Mouse (Mus musculus) Muller cell, postnatal 12 days (primary cell): ENCODE measurements around the gene Kitl.

ENCODE experiments used
- DNase-seq: peaks from one replicate; pipeline ENCODE4 v3.0.0-alpha.2; 2015; ENCODE audit errors: inconsistent ontology term

The Kitl gene

DNA sequence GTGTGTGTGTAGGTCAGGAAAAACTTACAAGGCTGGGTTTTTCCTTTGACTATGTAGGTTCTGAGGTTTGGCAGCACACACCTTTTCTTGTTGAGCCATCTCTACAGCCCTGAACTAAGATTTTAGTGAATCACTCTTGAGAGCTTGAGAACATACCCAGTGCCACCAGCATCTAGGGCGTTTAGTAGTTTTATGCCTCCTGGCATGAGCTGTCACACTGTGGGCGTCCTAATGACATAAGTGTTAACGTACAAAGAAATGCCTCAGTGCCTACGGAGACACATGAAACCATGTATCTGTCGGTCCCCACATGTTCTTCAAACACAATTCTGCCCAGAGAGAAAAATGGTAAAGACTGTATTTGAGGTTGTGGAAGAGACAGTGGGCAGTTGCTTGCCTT is 15.0 kb downstream of the Kitl start:
- DNase-seq: no peak

DNA sequence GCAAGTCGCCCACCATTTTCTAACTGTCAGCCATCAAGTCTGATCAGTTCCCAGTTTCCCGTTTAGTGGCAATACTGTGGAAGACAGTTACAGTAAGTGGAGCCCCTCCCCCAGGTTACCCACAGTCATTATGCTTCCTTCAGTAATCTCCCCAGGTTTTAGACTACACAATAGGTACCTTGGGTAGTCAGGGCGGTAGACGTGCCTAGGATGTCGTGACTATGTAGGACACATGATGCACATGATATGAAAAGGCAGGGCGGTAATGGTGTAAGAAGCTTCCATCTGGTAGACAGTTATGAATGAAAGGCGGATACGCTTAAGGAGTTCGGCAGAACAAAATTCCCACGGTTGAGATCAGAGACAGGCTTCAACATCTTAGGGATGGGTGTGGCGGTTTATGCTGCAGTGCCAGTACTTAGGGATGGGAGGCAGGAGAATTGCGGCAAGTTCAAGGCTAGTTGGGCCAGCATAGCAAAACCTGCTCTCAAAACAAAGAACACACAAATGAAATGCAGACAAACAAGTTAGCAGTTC is 15.6 kb downstream of the Kitl start:
- no peak for DNase-seq

DNA sequence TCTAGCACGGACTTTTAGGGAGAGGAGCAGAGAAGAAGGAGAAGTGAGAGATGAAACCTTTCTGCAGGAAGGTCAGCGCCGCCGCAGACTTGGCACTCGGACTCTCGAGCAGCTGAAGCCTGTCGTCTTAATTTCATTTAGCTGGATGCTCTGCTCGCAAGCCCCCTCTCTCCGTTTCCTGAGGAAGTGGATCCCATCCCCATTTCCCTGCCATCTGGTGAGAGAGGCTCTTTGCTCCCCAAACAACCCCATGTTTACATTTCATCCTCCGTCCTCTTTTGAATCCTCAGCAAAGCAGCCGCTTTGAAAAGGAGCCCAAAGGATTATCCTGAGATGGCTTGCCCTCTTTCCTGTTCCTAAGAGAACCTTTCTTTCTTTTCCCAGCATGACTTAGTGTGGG is 16.2 kb downstream of the Kitl start:
- no peak for DNase-seq

DNA sequence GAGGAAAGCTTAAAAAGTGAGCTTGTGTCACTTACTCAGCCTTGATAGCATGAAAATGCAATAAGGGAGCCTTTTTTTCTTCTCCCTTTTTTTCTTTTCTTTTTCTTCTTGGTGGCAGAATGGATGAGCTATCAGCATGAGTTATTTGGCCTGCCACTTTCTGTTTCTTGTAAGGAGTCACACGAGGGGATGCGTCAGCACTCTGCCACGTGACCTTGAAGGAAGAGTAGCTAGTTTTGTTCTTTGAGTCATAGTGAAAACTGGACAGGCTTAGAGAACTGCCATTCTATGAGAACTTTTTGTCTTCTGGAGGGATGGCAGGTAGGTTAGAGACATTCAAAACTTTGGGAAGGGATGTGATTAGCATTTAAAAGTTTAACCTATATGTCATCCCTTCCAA is 17.1 kb downstream of the Kitl start:
- no peak for DNase-seq

DNA sequence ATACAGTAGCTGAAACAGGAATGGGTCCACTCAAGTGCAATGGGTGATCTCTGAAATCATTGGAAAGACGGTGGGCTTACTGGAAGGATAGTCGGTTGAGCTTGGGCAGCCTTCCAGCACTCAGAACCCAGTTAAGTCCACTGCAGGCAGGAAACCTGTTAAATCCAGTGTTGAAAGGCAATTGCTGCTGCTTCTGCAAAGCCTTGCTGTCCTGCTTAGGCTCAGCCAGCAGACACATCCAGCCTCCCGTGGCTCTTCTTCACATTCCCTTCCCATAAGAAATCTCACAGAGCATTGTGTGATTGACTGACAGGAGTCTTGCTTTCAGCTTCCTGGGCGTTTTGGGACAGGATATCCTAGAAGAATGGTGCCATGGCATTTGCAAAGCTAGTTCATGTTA is 20.6 kb downstream of the Kitl start:
- no peak for DNase-seq

DNA sequence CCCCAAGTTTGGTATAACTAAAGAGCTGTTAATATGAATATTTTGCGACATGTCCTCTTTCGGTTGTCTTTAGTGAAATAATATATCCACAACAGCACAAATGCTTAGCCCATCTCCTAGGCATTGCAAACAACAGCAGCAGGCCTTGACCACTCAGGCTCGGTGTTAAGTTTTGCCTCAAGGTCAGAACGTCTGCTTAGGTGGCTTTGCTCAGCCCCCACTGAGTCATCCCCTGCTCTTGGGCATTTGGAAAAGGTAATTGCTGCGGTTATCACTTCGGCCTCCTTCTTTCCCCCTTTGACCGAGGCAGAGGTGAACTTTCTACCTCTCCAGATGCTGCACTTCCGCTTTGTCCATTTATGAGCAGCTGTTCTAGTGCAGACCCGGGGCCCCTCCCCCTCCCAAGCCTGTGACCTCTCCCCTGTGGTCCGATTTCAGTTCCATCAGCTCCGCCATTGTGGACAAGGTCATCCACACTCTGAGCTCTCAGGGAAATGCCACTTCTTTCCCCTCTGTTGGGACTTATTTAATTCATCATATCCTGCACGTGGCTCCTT is 23.0 kb downstream of the Kitl start:
- no peak for DNase-seq

DNA sequence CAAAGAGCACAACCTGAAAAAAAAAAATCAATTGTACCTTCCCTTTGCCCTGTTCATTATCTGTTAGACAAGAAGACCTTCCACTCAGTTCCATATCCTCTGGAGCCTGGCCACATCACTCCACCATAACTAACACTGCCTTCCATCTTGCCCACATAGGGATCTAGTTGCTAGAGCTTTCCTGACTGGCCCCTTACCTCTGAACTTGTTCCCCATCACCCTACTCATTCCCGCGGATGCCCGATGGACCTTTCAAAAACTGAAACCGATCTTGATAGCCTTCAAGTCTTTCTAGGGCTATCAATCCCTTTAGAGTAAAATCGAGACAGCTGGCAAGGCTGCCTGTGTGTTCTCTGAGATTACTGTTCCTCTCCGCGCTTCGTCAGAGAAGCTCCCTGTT is 23.6 kb downstream of the Kitl start:
- DNase-seq: no peak

DNA sequence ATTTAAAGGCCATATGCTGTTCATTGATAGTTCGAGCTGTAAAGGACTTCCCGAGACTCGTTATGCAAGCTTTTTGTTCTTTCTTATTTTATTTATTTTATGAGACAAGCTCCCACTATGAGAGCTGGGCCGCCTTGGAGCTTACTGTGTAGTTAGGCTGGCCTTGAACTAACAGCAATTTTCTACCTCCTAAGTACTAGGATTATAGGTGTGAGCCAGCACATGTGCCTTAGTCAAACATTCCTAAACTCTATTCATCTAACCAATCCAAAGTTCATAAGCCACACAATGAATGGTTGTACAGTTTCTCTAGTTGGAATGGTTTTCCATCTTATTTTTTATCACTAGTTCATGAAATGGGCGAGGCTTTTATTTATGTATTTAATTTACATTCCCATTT is 28.3 kb downstream of the Kitl start:
- no peak for DNase-seq

DNA sequence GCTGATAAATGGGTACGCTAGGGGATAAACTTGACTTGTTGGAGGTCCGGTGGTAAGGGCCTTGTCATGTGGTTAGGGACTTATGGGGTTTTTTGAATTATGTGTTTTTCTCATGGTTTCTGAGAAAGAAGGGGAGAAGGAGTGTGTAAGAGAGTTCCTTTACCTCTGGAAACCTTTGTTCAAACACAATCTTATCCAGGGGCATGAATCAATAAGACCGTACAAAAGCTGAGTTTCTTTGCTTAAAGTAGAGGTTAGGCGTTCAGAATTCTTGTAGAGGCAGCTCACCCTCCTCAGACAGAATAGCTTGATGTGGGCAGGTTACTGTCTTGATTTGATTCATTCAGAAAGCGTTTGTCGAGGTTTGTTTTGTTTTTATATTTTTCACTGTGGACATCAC is 28.7 kb downstream of the Kitl start:
- no peak for DNase-seq

DNA sequence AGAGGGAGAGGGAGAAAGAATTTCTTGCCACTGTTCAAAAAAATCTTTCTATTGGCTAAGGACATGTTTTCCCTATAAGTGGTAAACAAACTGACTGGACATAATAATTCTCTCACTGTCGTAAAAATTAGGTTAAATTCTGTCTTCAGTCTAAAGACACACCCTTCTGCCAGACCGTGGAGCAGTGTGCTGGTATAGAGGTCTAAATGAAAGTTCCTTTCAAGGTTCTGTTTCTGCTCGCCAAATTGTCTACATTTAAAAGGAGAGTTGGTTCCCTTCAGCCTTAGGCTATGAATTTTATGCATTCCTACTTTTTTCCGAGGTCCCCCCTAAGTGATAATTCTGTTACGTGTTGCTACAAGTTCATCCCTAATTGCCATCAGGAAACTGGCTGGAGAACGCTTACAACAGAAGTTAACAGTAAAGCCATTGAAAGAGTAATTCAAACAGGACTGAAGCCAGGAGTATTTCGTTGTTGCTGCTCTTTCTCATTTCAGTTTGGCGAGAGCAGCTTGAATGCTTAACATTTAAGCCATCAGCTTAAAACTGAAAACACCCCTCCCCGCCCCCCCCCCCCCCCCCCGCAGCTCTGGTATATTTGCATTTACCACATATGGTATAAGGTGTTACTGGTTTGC is 35.8 kb downstream of the Kitl start:
- DNase-seq: peak; percentile 36

DNA sequence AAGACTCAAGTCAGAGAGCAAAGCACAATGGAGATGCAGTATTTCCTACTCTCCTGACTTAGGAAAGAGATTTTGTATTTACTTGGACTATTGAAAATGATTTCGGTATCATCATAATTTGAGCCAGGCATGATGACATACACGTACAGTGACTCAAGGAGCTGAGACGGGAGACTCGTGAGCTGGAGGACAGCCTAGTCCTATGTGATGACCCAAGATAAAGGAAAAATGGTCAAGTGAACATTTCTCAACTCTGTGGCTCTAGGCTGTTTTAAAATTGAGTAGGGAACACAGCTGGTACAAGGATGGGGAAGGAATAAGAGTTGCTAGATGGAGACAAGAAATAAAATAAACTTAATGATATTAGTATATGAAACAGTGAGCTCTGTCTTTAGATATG is 37.0 kb downstream of the Kitl start:
- DNase-seq: no peak

DNA sequence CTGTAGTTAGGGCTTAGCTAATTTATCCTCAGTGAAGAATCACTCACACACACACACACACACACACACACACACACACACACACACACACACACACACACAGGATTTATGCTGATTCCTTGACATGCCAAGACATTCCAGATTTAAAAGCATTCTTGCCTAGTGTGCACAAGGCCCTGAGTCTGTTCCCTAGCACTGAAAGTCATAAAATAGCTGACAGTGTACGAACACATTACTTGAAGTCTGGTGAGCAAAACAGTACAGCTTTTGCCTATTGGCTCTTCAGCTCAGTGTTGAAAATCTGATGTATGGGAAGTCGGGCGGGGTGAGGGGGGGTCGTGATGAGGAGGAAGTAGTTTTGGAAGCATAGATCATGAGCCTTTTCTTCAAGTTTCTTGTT is 37.5 kb downstream of the Kitl start:
- DNase-seq: no peak

DNA sequence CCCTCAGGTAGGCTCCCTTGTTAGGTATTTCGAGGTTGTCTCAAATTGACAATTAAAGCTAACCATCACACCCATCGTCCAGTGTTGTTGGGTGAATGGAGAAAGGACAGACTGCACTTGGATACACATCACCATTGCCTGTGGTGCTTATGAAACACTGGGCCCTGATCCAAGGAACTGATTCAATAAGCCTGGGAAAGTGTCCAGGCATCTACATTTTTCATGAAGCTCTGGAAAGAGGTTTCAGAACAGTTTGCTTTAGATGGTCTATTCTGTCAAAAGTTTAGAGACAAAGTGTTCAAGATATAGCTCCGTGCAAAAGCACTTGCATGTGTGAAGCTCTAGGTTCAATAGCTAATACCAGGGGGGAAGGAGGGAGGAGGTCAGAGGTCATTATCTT is 38.6 kb downstream of the Kitl start:
- peak; percentile 79 for DNase-seq

DNA sequence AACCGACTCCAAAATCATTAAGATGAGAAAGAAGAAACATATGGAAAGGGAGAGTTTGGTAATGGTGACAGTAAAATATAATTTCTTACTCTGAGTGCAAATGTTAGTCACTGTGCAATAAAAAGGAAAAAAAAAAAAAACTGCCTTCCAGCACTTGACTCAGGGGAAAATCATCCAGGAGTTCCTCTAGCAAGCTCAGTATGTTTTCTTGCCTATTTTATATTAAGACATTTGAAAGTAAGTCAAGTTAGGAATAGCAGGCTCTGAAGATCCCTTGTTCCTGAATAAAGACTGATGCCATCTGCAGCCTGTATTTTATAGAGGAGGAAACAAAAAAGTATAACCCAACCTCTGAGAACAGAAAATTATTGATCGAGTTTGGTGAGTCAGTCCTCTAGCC is 39.7 kb downstream of the Kitl start:
- no peak for DNase-seq

DNA sequence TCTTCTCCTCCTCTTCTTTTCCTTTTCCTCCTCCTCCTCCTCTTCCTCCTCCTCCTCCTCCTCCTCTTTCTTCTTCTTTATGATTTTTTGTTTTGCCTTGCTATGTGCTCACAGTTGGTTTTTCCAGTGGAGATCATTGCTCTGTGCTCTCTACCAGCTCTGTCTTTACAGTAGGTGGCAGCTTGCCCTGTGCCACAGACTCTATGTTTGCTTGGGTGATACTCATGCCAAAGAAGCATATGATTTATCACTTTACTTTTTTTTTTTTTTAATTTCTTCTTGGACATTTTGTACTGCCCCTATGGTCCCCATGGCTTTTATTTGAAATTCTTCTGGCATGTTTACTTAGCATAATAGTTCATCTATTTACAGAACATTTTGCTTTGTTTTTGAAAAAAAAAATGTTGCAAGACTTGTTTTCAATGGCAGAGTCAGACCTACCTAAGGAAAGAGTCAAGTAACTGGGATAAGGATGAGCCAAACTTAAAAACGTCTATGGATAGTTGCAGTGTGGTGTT is 41.7 kb downstream of the Kitl start:
- DNase-seq: no peak

DNA sequence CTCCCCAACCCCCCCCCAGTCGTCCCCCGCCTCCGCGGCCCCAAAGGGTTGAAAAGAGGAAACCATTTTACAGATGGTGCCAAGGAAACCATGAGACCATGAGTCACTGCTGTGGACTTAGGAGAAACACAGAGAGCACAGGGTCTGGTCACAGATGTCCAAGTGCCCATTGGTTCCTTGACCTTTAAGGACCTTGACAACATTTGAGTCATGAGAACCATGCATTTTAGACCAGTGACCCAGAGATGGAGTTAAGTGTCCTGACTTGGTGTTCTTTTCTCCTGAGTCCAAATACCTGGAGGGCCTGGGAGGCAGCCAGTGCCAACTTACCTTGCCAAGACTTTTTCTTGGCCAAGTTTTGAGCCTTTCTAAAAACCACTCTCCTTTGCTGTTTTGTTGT is 43.9 kb downstream of the Kitl start:
- DNase-seq: peak; percentile 30

DNA sequence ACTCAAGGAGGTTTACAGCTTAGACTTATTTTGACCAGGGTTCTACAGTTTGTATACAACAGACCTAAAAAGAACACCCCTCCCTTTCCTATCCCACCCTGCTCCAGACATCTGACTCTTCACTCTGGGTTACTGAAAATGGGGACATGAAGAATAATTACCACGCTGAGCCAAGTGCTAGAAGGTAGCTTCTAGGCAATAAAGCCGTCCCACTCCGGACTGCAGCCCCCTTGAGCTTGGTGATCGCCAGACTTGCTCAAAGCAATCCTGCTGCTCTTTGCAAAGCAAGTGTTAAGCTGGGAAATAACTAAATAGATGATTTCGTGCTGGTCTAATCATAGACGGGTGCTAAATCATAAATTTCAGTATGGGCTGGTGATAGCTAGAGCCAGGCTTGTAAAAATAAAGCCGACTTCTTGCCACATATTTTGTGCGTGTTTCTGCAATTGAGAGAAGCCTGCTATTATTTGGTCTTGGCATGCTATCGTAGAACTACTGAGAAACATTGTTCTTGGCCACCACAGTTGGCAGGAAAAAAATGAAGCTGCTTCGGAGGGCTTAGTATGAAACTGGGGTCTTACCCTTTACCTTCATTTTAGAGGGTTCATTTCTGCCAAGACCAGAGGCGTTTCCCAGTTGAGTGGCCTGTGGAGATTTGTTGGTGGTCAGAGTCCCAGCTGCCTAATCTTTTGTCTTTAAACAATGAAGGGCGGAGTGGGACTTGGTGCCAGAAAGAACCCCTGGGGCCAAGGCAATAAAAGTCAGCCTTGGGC is 50.3 kb downstream of the Kitl start:
- peak; percentile 64 for DNase-seq

DNA sequence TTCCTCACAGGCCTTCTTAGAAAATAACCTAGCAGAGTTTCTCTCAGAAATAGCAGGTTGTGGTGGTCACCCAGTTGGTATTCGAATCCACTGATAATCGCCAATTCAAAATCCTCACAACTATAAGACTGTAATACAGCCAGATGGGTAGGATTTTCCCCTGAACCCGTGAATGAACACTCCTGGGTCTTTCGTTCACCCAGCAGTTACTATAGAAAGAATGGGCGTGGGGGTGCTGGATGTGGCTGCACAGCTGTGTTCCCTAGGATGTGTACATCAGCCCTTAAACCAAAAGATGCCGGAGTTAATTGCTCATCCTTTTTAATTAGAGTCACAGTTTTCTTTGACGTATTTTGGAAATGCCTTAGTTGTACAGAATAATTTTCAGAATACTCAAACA is 50.9 kb downstream of the Kitl start:
- DNase-seq: peak; percentile 20

DNA sequence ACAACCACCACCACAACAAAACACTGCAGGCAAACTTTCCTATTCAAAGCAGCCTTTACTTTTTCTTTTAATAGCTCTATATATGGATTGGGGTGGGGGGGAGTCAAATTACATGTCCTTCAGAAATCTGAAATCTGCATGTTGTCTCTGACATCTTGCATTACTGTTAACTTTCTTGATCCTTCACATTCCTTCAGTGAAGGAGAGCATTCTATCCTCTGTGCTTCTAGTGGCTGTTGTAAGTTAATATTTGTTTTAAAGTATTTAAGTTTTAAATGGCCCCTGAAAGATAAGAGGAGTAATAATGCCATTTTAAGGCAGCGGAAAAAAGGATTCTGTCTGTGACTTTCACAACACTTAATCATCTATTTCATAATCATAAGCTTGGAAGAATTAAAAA is 57.2 kb downstream of the Kitl start:
- no peak for DNase-seq

DNA sequence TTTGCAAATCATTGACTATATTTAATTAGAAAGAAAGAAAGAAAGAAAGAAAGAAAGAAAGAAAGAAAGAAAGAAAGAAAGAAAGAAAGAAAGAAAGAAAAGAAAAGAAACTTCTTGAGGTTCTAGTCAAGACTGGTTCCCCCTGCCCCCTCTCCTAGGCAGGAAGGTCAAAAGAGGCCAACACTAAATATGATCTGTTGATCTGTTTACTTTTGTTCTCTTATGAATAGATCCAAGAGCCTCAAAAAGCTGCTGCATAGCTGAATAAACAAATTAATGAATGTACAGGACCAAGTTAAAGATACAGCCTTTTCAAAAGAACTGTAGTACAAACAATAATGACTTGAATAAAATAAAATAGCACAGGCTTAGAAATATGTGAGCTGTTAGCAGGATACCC is 57.7 kb downstream of the Kitl start:
- no peak for DNase-seq

DNA sequence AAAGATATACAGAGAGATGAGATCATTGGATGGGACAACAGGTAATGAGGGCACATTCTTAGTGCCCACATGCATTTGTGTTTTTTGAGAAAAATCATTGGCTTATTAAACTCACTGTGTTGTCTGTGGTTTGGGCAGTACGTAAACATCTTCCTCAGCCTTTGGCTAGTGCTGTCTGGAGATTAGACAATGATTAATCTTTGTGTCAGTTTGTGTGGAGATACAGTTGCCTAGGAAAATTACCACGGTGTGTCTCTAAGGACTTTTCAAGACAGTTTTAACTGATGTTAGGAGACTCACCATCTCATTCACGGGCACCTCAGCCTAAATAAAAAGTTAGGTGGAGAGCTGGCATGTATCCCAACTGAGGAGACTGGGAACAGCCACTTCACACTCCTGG is 85.7 kb downstream of the Kitl start:
- no peak for DNase-seq

DNA sequence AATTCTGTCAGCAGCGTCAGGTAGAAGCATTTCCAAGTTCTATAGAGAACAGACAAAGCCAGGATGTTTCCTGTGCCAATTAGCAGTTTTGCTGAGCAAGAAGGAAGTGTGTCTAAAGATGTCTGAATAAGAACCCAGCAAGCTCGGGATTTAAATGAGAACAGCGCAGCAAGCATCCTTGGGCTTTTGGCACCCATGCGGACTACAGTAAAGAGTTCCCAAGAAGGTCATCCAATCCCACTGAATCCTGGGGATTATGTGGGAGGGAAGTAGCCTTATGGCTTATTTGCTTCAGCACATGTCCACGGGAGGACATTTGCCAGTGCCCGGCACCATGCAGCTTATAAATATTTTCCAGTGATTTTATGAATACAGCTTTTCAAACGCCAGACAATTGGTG is 95.8 kb downstream of the Kitl start:
- peak; percentile 9 for DNase-seq

DNA sequence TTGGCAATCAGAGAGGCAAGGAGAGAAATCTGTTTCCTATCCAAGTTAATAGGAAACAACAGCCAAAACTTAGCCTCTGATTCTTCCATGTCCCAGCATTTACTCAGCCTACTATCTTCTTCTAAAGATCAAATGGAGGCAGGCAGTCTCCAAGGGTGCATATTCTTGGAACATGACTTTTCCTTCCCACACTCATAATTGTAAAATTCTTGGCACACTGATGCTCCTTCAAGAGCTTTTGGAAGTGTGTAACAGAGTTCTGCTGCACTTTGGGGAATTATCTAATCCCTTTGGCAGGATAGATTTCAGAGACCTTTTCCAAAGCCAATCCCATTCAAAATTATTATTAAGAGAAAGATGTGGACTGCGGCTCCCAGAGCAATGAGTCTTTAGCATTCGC is 100.1 kb downstream of the Kitl start:
- DNase-seq: no peak
